Mouse (Mus musculus) CD4-positive naive resting alpha-beta T cell, adult 76 days (primary cell): ENCODE results near the gene Rtn3. TPM values are rescaled to one million over a fixed set of nuclear protein-coding genes. Genes with fewer than 3 reads are reported as not detected.

ENCODE experiments used
- total RNA-seq: library from RNA; stranded (reverse); gene quantifications from one replicate; pipeline ENCODE4 v1.2.4, GENCODE M21; 2023

Rtn3 gene
- 43.4 TPM for total RNA-seq

GRCm38 (mm10) chr19:7482599-7483511 lies at the start of gene Rtn3:
Gene Rtn3 (minus strand): TSS chr19:7483281.

DNA sequence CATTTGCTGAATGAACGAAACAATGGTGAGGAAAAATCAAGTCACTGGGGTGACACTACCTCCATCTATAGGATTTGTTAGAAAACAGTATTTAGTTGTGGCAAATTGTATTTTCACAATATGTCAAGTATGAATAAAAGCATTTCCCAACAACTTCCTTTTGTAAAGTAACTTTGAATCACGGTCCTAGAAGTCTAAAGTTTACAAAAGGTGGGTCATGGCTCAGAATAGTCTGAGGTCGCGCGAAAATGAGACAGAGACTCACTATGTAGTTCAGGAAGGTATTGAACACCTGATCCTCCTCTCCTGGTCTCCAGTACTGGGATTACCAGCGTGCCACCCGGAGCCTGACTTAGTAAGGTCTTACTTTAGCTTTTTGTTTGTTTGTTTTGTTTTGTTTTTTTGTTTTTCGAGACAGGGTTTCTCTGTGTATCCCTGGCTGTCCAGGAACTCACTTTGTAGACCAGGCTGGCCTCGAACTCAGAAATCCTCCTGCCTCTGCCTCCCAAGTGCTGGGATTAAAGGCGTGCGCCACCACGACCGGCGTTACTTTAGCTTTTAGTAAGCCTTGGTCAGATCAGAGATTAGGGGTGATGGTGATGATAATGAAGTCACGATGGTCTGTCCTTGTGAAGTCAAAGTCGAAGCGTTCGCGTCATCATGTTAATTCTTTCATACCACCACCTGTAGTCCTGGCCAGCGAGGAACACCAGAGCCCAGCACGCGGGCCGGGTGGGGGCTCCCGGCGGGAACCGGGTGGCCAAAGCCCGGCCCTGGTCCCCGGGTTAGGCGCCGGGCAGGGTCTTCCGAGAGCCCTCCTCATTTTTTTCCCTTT lies 10.5 kb upstream of the Rtn3 start, which contains the start of gene Atl3:
Atl3 (plus strand) TSS at position 689 of the 835 bp plus-strand sequence.

GRCm38 (mm10) chr19:7416834-7417735 lies 66.0 kb downstream of the Rtn3 start, which contains the start of gene 2700081O15Rik:
Gene 2700081O15Rik (plus strand): TSS chr19:7417625.

GRCm38 (mm10) chr19:7382903-7383865 lies 99.9 kb downstream of the Rtn3 start, which contains the start of gene Spindoc:
Gene Spindoc (minus strand): TSS chr19:7382994.

Other genes with a start within 250 kb of the Rtn3 start
- gene Naa40, start 242.1 kb downstream of the Rtn3 start, total RNA-seq = 33.5 TPM
- 1.7 TPM for gene Rcor2, start 216.0 kb downstream of the Rtn3 start, total RNA-seq
- 233 TPM for gene Mark2, start 141.4 kb downstream of the Rtn3 start, total RNA-seq
- gene Spindoc, start 100.3 kb downstream of the Rtn3 start, total RNA-seq = 28.0 TPM
- 1.5 TPM for gene 2700081O15Rik, start 65.7 kb downstream of the Rtn3 start, total RNA-seq
- 53.0 TPM for gene Atl3, start 10.8 kb upstream of the Rtn3 start, total RNA-seq
- 19.3 TPM for gene Pla2g16, start 74.2 kb upstream of the Rtn3 start, total RNA-seq
- not detected for gene Lgals12, start 123.9 kb upstream of the Rtn3 start, total RNA-seq
- 0.56 TPM for gene Hrasls5, start 129.3 kb upstream of the Rtn3 start, total RNA-seq
- gene Slc22a19, start 228.0 kb upstream of the Rtn3 start, total RNA-seq = not detected